Mouse (Mus musculus) heart, adult 11 months (tissue): ENCODE measurements around the gene Cybc1.

ENCODE experiments used
- DNase-seq: peaks from one replicate; pipeline ENCODE4 v3.0.0; 2022

Cybc1 gene

GRCm38 (mm10) chr11:121229018-121229439 is at the start of gene Cybc1:
Cybc1 (minus strand) TSS chr11:121229322.
- DNase-seq, result peak; percentile 99

- DNase-seq, result no peak
These were observed 48.9 kb upstream of the Cybc1 start for GRCm38 (mm10) chr11:121278011-121278410.

GRCm38 (mm10) chr11:121277516-121277915 is 48.4 kb upstream of the Cybc1 start:
- no peak for DNase-seq

GRCm38 (mm10) chr11:121261074-121261473 is 32.0 kb upstream of the Cybc1 start:
- no peak for DNase-seq

- peak; percentile 95 for DNase-seq
These were observed 31.2 kb upstream of the Cybc1 start for GRCm38 (mm10) chr11:121260211-121260906.

- DNase-seq, result peak; percentile 99
These were observed 30.3 kb upstream of the Cybc1 start, which contains the start of gene Foxk2 for GRCm38 (mm10) chr11:121259160-121260100. Foxk2 (plus strand) TSS chr11:121259990.

- DNase-seq, result no peak
These were observed 21.1 kb upstream of the Cybc1 start for GRCm38 (mm10) chr11:121250196-121250595.

GRCm38 (mm10) chr11:121239669-121240068 is 10.5 kb upstream of the Cybc1 start:
- no peak for DNase-seq

- DNase-seq, result no peak
These were observed 8.4 kb upstream of the Cybc1 start for GRCm38 (mm10) chr11:121237345-121238128.

- peak; percentile 100 for DNase-seq
These were observed 7.6 kb upstream of the Cybc1 start, which contains the start of gene Narf for GRCm38 (mm10) chr11:121236564-121237344. Narf (plus strand) TSS chr11:121237253.

- no peak for DNase-seq
These were observed 6.5 kb upstream of the Cybc1 start for GRCm38 (mm10) chr11:121235475-121236238.

- DNase-seq, result no peak
These were observed 3.6 kb upstream of the Cybc1 start for GRCm38 (mm10) chr11:121232706-121233105.

- DNase-seq, result peak; percentile 95
These were observed 2.6 kb upstream of the Cybc1 start for GRCm38 (mm10) chr11:121231628-121232291.

- DNase-seq, result no peak
These were observed 2.1 kb upstream of the Cybc1 start for GRCm38 (mm10) chr11:121231191-121231590.

GRCm38 (mm10) chr11:121228129-121229017 is 749 bp downstream of the Cybc1 start:
- peak; percentile 91 for DNase-seq

- peak; percentile 82 for DNase-seq
These were observed 7.7 kb downstream of the Cybc1 start for GRCm38 (mm10) chr11:121221321-121222010.

GRCm38 (mm10) chr11:121220771-121221170 is 8.4 kb downstream of the Cybc1 start:
- DNase-seq, result peak; percentile 86

GRCm38 (mm10) chr11:121219776-121220175 is 9.3 kb downstream of the Cybc1 start:
- peak; percentile 87 for DNase-seq

- DNase-seq, result no peak
These were observed 12.3 kb downstream of the Cybc1 start for GRCm38 (mm10) chr11:121216831-121217230.
